Mouse (Mus musculus): ENCODE measurements around the gene Cspg4. TPM values are rescaled to one million over a fixed set of nuclear protein-coding genes. Genes with fewer than 3 reads are reported as not detected.

Gene Cspg4
- total and polyA plus RNA-seq, 2 experiments from 2014 or later = 17.4 to 93.5 TPM

DNA sequence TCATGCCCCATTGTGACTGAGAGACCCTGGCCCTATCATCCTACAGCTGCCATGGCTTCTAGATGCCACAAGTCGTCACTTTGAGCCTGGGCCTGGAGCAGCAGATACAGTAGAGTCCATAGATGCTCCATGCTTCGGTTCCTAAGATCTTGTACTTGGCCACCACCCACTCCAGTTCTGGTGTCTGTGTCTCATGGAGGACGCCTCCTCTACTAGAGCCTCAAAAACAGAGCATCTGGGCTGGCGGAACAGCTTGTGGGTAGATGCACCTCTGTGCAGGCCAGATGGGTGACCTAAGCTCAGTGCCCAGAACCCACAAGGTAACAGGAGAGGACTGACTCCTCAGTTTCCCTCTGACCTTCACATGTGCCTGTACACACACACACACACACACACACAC lies 19.5 kb downstream of the Cspg4 start:
- Histone ChIP-seq H3K4me1 (ENCODE audit: control insufficient read depth, insufficient read depth) (no peaks in the 10 kb centered on the region), H3K27ac (ENCODE audit: low read depth) (no peak overlapping the region), H3K36me3 (replicated peaks; ENCODE audit: control insufficient read depth, insufficient read depth, low read length) (peaks cover 51% of the 10 kb centered on the region), H3K9ac (replicated peaks; ENCODE audit: low read depth, low read length) (no peak overlapping the region), H3K27me3 (ENCODE audit: control insufficient read depth, insufficient read depth, low read length) (no peaks in the 10 kb centered on the region), H3K9me3 (replicated peaks; ENCODE audit: control insufficient read depth, low read length) (no peaks in the 10 kb centered on the region), H3K4me2 (ENCODE audit: low read depth, low read length) (no peak overlapping the region), H3K4me3 (ENCODE audit: low read depth, low read length) (no peak overlapping the region)
- TF ChIP-seq EP300 (IDR thresholded peaks at IDR 0.05; ENCODE audit: low read depth) (no peak), CTCF (IDR thresholded peaks at IDR 0.05; ENCODE audit: low read depth) (no peak)
- no peak for ATAC-seq (ENCODE audit: insufficient read depth, low read depth)
- WGBS = 89% methylated on average over 4 of the region's 4 CpGs
- no peak for DNase-seq (ENCODE audit: low spot score)

DNA sequence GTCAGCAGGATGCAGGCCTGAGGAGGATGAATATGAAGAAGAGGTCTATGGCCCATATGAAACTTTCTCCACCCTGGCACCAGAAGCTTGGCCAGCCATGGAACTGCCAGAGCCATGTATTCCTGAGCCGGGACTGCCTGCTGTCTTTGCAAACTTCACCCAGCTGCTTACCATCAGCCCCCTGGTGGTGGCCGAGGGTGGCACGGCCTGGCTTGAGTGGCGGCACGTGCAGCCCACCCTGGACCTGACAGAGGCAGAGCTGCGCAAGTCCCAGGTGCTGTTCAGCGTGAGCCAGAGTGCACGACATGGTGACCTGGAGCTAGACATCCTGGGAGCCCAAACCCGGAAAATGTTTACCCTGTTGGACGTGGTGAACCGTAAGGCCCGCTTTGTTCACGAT lies 21.3 kb downstream of the Cspg4 start:
- ATAC-seq (ENCODE audit: insufficient read depth, low read depth) (no peak), DNase-seq (ENCODE audit: low spot score) (peak; percentile 24)
- Histone ChIP-seq H3K27me3 (ENCODE audit: control insufficient read depth, insufficient read depth, low read length) (no peaks in the 10 kb centered on the region), H3K9ac (replicated peaks; ENCODE audit: low read depth, low read length) (no peak overlapping the region), H3K9me3 (replicated peaks; ENCODE audit: control insufficient read depth, low read length) (no peaks in the 10 kb centered on the region), H3K27ac (ENCODE audit: low read depth) (no peak overlapping the region), H3K36me3 (replicated peaks; ENCODE audit: control insufficient read depth, insufficient read depth, low read length) (peaks cover 61% of the 10 kb centered on the region), H3K4me1 (ENCODE audit: control insufficient read depth, insufficient read depth) (no peaks in the 10 kb centered on the region), H3K4me3 (ENCODE audit: low read depth, low read length) (no peak overlapping the region), H3K4me2 (ENCODE audit: low read depth, low read length) (no peak overlapping the region)
- TF ChIP-seq EP300 (IDR thresholded peaks at IDR 0.05; ENCODE audit: low read depth) (no peak), CTCF (IDR thresholded peaks at IDR 0.05; ENCODE audit: low read depth) (peak; percentile 64)
- 60% methylated on average over 13 of the region's 13 CpGs for WGBS

DNA sequence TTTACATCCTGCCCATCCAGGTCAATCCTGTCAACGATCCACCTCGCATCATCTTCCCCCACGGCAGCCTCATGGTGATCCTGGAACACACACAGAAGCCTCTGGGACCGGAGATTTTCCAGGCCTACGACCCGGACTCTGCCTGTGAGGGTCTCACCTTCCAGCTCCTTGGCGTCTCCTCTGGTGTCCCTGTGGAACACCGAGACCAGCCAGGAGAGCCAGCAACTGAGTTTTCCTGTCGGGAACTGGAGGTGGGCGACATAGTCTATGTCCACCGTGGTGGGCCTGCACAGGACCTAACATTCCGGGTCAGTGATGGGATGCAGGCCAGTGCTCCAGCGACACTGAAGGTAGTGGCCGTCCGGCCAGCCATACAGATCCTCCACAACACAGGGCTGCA lies 21.8 kb downstream of the Cspg4 start:
- TF ChIP-seq EP300 (IDR thresholded peaks at IDR 0.05; ENCODE audit: low read depth) = no peak
- TF ChIP-seq CTCF (IDR thresholded peaks at IDR 0.05; ENCODE audit: low read depth) = no peak
- no peak overlapping the region for H3K27ac ChIP-seq (ENCODE audit: low read depth)
- no peak for ATAC-seq (ENCODE audit: insufficient read depth, low read depth)
- H3K9me3 ChIP-seq (replicated peaks; ENCODE audit: control insufficient read depth, low read length) = no peaks in the 10 kb centered on the region
- H3K27me3 ChIP-seq (ENCODE audit: control insufficient read depth, insufficient read depth, low read length) = no peaks in the 10 kb centered on the region
- 0 out of 2 replicates have a peak, but pooled peaks cover under 1% of the 10 kb centered on the region for H3K4me1 ChIP-seq (ENCODE audit: control insufficient read depth, insufficient read depth)
- 94% methylated on average over 15 of the region's 15 CpGs for WGBS
- no peak overlapping the region for H3K9ac ChIP-seq (replicated peaks; ENCODE audit: low read depth, low read length)
- no peak overlapping the region for H3K4me3 ChIP-seq (ENCODE audit: low read depth, low read length)
- H3K4me2 ChIP-seq (ENCODE audit: low read depth, low read length) = no peak overlapping the region
- no peak for DNase-seq (ENCODE audit: low spot score)
- H3K36me3 ChIP-seq (replicated peaks; ENCODE audit: control insufficient read depth, insufficient read depth, low read length) = peaks cover 61% of the 10 kb centered on the region

DNA sequence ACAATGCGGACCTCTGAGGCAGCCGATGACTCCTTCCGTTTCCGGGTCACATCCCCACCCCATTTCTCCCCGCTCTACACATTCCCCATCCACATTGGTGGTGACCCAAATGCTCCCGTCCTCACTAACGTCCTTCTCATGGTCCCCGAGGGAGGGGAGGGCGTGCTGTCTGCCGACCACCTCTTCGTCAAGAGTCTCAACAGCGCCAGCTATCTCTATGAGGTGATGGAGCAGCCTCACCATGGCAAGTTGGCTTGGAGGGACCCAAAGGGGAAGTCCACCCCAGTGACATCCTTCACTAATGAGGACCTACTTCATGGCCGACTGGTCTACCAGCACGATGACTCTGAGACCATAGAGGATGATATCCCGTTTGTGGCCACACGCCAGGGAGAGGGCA lies 22.7 kb downstream of the Cspg4 start:
- no peak overlapping the region for H3K4me3 ChIP-seq (ENCODE audit: low read depth, low read length)
- DNase-seq (ENCODE audit: low spot score) = no peak
- no peak for ATAC-seq (ENCODE audit: insufficient read depth, low read depth)
- H3K9me3 ChIP-seq (replicated peaks; ENCODE audit: control insufficient read depth, low read length) = no peaks in the 10 kb centered on the region
- no peak overlapping the region for H3K9ac ChIP-seq (replicated peaks; ENCODE audit: low read depth, low read length)
- no peaks in the 10 kb centered on the region for H3K27me3 ChIP-seq (ENCODE audit: control insufficient read depth, insufficient read depth, low read length)
- no peak overlapping the region for H3K27ac ChIP-seq (ENCODE audit: low read depth)
- H3K36me3 ChIP-seq (replicated peaks; ENCODE audit: control insufficient read depth, insufficient read depth, low read length) = peaks cover 67% of the 10 kb centered on the region
- H3K4me2 ChIP-seq (ENCODE audit: low read depth, low read length) = no peak overlapping the region
- TF ChIP-seq CTCF (IDR thresholded peaks at IDR 0.05; ENCODE audit: low read depth) = no peak
- no peak for TF ChIP-seq EP300 (IDR thresholded peaks at IDR 0.05; ENCODE audit: low read depth)
- 86% methylated on average over 16 of the region's 16 CpGs for WGBS
- 0 out of 2 replicates have a peak, but pooled peaks cover 3% of the 10 kb centered on the region for H3K4me1 ChIP-seq (ENCODE audit: control insufficient read depth, insufficient read depth)

DNA sequence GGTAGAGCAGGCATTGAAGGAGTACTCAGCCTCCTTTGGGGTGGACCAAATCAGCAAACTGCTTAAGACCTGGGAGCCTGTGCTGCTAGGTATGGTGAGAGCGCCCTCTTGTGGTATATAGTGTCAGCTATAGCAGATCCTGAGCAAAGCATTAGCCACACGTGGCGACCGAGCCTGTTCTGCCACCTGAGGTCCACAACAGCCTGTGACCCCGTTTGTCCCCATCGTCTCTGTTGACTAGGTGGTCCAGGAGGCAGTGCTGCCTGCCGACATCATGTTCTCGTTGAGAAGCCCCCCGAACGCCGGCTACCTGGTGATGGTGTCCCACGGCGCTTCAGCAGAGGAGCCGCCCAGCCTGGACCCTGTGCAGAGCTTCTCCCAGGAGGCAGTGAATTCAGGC lies 25.0 kb downstream of the Cspg4 start:
- Histone ChIP-seq H3K4me3 (ENCODE audit: low read depth, low read length) (no peak overlapping the region), H3K9ac (replicated peaks; ENCODE audit: low read depth, low read length) (no peak overlapping the region), H3K36me3 (replicated peaks; ENCODE audit: control insufficient read depth, insufficient read depth, low read length) (peaks cover 63% of the 10 kb centered on the region), H3K4me1 (ENCODE audit: control insufficient read depth, insufficient read depth) (0 out of 2 replicates have a peak, but pooled peaks cover 8% of the 10 kb centered on the region), H3K27me3 (ENCODE audit: control insufficient read depth, insufficient read depth, low read length) (no peaks in the 10 kb centered on the region), H3K27ac (ENCODE audit: low read depth) (no peak overlapping the region), H3K9me3 (replicated peaks; ENCODE audit: control insufficient read depth, low read length) (no peaks in the 10 kb centered on the region), H3K4me2 (ENCODE audit: low read depth, low read length) (no peak overlapping the region)
- peak; percentile 47; the same call in 1 of the 2 replicates for ATAC-seq (ENCODE audit: insufficient read depth, low read depth)
- DNase-seq (ENCODE audit: low spot score) = peak; percentile 84
- peak; percentile 94 for TF ChIP-seq CTCF (IDR thresholded peaks at IDR 0.05; ENCODE audit: low read depth)
- TF ChIP-seq EP300 (IDR thresholded peaks at IDR 0.05; ENCODE audit: low read depth) = no peak
- WGBS = 28% methylated on average over 14 of the region's 14 CpGs
